Mouse (Mus musculus) hindlimb bud, embryonic 11.5 days (tissue): ENCODE results near the gene Tnfaip8l2.
"Not testable (repeated sequence)": the region's sequence is repeated elsewhere in the genome, so short reads cannot be mapped to it uniquely, and the experiment has no call there.

ENCODE experiments used
- DNase-seq: peaks from one replicate; pipeline ENCODE4 v3.0.0-alpha.2; 2012; ENCODE audit warnings: low read depth, low spot score; ENCODE audit errors: extremely low spot score

Tnfaip8l2 gene

DNA sequence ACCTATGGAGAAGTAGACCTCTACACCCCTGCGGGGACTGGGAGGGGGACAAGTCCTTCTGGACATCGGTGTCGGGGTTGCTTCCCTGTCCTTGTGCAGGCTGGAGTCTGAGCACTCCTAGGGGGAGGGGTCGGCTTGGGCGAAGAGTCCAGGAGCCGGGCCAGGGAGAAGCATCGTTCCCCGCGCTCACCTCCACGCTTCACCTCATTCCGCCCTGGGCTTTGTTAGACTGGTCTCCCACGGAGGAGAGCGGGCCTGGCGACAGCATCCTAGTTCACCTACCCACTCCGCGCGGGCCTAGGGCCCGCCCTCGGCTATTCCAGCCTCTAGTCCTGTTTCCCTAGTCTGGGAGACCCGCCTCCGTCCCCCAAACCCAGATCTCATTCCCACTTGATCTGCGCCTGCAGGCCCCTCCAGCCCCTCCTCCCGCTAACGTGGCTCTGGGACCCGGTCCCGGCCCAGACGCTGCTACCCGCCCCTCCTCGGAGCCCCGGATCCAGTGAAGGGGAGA is 18.9 kb upstream of the Tnfaip8l2 start:
- no peak for DNase-seq

DNA sequence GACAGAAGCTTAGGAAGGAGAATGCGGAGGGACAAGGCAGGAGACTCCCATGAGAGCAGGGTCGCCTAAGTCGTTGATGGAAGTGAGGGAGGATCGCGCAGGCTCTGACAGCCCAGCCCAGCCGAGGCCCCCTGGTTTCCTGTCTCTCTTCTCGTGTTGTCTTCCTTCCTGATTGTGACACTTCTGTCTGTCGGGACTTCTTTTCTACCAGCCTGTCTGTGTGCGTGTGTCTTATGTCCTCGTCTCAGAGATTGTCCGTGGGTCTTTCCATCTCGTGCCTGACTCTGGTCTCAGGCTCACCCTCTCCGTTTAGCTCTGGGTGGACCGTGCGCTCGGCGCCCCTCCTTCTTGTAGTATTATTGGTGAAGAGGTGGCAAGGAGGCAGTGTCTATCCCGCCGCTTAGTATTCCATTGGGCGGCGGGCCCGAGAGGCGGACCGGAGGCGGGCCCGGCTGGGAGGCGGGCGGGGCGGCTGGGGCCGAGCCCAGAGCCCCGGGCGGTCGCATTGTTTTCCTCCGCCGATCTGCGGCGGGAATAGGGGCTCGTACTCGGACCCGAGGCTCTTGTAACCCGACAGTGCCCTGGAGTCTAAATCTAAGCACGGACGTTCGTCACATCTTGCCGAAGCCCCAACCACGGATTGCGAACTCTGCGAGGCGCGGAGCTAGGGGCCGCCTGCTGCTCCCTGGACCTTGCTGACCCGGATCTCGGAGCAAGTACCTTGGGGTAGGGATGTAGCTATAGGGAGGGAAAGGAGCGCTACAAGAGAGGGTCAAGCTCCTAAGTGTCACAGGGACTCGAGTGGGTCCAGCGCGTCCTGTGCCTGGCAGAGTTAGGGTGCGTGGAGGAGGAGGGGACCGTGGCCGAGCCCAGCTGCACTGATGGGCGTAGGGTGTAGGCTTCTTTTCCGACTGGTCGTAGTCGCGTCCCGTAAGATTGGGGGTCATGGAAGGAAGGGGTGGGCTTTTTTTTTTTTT is 18.1 kb upstream of the Tnfaip8l2 start, which contains the start of gene Sema6c:
Gene Sema6c (plus strand): TSS at position 471 of the 977 bp plus-strand sequence.
- peak; percentile 66 for DNase-seq

DNA sequence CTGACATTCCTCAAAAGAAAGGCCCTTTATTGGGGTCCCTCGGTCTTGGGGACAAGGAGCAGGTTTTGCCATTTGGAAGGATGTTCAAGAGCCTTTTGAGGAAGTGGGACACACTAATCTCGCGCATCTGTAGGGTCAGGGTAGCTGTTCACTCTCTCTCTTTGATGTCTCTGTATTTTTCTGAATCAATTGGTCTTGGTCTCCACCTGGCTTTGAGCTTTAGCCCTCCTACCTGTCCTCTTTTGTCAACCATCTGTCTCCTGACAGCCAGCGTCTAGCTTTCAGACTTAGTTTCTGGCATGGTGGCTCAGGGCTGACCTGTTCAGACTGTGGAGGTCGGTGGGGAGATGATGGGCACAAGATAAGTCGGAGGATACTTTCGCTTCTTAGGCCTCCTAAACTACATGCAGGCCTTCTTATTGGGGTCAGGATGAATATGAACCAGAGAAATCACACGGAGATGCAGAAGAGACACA is 17.4 kb upstream of the Tnfaip8l2 start:
- no peak for DNase-seq

DNA sequence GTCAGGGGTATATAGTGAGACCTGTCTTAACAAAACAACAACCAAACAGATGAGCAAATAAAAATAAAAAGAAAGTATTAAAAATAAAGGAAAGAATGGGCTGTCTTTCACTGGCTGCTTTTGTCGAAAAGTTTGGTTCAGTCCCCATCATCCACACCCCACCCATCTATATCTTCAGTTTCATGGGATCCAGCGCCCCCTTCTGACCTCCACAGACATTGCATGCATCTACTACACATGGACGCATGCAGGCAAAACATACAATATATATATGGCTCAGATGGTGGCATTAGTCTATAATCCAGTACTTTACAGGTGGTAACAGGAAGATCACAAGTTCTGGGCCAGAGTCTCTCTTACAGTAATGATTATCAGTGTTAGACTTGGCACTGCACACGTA is 11.7 kb upstream of the Tnfaip8l2 start:
- no peak for DNase-seq

DNA sequence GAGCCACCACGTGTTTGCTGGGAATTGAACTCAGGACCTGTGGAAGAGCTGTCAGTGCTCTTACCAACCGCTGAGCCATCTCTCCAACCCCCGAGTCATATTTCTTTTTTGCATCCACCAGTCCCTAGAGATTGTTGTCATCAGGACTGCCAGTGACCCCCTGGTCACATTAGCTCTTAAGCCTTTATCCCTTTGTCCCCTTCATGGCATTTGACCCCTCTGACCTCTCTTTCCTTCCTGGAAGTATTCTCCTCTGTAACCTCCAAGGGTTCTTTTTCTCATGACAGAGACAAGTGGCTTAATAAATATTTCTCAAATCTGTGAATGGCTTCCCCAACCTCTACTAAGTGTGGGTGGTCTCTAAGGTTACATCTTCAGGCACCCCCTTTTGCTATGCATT is 5.8 kb upstream of the Tnfaip8l2 start:
- DNase-seq = no peak

DNA sequence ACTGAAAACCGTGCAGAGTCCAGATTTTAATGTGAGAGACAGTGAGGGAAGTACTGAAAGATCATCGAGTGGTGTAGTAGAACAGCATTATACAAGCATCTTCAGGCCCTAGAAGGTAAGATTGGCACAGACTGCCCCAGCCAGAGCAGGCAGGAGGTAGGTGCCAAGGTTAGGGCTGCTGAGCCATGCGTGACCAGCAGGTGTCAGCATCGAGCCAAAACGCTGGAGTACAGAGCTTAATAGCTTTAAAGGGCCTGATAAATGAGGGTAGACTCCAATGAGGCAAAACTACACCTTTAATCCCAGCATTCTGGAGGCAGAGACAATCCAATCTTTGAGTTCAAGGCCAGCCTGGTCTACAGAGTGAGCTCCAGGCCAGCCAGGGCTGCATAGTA is 454 bp upstream of the Tnfaip8l2 start:
- peak; percentile 54 for DNase-seq

DNA sequence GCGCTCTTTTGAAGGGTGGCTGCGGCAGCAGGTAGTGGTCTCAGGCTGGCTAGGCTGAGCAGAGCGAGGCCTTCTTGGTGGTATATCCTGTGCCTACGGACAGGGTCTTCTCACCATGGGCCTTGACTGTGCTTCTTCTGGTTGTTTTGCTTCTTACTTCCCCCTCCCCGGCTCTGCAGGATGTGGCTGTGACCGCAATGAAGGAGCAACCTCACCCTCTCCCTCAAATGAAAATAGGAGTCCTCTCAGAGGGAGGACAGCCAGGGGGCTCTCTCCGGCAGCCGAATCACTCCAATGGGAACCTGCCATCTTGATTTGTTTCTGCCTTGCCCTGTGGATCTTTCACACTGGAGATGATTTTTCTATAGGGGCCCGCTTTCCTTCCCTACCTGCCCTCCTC is 686 bp downstream of the Tnfaip8l2 start:
- DNase-seq = no peak

DNA sequence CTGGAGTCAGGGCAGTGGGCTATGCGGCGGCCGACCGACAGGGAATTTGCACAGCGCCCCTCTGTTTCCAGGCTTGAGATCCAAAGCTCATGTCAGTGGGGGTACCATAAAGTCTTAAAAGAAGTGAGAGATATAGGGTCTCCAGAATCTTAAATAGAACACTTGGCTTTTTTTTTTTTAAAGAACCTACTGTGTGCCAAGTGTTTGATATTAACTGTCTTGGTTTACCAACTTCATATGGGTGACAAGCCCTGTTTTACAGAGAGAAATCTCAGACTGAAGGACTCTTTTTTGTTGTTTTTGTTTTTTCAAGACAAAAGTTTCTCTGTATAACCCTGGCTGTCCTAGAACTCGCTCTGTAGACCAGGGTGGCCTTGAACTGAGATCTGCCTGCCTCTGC is 1.4 kb downstream of the Tnfaip8l2 start:
- no peak for DNase-seq

DNA sequence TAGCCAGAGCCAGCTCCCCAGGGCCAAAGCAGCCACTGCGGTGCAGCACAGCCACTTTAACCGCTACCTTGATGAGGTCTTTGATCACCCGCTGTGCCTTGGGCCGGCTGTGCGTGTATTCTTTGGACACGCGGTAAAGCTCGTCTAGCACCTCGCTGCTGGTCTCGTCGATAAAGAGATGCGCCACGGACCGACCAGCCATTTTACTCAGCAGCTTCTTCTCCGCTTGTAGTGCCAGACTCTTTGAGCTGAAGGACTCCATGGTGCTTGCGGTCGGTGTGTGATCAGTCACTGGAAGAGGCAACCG is 1.9 kb downstream of the Tnfaip8l2 start:
- DNase-seq = no peak

DNA sequence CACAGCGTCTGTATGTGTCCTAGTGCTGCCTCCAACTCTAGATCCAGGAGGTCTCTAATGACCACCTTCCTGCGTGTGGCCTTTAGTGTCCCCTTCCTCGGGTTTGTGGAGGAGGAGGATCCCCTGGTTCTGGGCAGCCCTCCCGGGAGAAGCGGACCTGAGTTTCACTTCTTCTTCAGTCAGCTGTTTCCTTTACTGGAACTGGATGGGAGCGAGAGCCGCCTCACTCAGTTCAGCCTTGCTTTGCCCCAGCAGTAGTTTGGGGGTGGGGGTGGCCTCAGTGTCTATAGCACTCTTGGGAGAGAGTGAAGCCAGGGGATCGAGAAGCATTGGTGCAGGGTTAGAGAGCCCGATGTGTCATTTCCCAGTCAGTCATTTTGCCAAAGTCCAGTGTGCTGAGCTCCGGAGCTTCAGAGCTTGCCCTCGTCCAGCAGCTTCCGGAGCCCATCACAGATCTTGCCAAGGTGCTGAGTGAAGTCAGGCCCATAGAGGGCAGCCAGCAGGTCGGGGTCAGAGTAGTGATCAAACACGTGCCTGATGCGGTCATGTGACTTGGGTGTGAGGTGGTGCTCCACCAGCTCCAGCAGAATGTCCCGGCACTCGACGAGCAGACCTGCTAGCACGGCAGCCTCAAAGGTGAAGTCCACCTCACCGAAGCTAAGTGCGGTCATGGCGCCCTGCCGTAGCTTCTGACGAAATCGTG is 2.4 kb downstream of the Tnfaip8l2 start:
- DNase-seq = no peak

DNA sequence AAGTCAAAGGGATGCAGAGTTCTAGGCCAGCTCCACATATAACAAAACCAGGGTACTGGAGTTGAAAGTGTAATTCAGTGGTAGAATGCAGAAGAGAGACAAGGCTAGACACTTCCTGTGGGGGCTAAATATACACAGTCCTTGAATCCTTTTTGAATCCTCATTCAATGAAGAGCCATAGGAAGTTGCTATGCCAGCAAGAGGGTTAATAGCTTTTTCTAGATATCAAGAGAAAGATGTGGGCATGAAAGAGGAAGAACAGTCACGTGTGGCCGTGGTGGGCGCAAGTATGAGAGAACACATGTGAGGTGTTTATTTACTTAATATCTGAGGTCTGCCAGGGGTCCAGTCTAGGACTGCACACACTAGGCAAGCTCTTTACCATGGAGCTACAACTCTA is 5.8 kb downstream of the Tnfaip8l2 start:
- no peak for DNase-seq

DNA sequence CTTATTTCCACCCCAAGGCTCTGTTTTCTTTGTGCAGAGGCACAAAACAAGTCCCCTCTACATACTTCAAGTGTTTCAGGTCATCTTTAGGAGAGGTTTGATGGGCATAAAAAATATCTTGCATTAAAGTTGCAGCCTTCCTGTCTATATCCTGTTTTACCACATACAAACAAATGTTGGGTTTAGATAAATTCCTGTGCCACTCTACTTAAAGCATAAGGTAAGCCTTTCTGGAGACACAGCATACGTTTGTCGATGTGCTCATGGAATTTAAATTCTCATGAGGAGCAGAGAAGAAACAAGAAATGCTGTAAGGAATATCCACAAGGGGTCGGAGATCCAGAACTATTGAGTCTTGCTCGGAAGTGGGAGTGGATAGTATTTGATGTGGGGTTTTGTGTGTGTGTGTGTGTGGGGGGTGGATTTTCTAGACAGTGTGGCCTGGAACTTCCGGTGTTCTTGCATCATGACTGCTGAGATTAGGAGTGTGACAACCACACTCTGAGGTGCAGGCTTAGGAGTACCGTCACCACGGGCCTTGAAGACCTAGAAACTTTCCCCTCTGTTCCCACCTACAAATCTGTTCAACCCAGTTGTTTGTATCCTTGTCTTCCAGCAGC is 6.6 kb downstream of the Tnfaip8l2 start:
- DNase-seq = no peak

DNA sequence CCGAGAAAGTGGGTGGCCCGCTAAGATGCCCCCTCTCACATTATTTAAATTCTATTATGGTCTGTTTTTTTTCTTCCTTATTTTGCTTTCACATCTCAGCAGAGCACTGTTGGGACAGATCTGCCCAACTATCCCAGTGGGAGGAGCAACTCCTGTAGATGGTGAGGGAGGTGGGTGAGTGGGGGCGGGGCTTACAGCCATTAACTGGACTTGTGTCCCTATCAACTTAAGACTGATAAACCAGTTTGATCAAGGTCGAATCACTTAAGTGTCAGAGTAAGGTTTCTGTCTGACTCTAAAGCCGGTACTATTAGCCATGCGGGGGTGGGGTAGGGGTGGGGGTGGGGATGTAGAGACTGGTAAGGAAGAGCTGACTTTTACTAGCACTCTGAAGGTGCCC is 7.1 kb downstream of the Tnfaip8l2 start:
- no peak for DNase-seq

DNA sequence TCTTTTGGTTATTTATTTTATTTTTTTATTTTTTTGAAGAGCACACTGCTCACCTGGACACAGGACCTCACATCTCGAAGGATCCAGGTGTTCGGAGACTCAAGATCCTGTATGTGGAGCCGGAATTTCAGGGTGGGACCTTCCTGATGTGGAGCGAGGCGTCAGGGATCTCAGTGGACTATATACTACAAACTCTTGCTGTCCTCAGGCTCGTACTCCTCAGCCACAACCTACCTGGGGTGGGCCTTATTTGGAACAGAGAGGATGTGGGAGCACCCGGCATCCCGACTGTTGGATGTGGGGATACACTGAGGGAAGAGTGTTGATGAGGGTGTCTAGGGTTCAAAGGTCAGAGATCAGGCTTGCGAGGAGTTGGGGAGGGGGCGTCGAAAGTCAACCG is 8.0 kb downstream of the Tnfaip8l2 start:
- not testable (repeated sequence) for DNase-seq

DNA sequence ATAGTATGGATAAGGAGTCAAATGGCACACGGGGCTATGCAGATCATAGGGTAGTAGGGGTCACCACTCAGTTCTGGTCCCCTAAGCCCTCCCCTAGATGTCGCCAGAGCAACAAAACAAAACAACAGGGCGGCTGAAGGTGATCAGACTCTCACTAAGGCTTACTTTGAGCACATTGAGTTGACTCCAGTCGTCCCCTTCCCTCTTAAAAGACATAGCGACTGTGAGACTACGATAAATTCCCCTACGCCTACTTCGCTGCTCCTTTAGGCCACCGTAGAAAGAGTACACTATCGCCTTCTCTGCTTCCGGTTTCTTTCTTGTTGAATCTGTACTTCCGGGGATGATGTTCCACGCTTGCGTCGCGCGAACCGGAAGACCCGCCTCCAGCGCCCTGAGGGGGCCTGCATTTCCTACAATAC is 8.5 kb downstream of the Tnfaip8l2 start, which contains the start of the genes Scnm1 and Lysmd1:
Gene Scnm1 (minus strand): TSS at position 332 of the 422 bp plus-strand sequence.
Gene Lysmd1 (plus strand): TSS at position 409 of the 422 bp plus-strand sequence.
- peak; percentile 94 for DNase-seq

DNA sequence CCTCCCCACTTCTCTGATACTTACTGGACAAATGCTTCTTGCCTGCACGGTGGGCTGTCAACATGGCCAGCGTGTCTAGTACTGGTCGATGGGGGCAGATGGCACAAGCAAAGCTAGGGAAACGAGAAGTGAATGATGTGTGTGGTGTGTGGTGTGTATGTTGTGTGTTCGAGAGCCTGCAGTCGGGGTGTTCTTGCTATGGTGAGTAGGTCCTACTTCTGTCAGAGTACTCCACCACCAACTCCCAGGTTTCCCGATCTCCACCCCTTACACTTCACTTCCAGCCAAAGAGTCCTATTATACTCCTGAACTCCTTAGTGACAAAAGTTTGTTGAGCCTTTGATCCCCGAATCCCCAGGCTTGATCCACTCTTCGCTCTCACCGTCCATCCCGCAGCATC is 9.0 kb downstream of the Tnfaip8l2 start:
- no peak for DNase-seq

DNA sequence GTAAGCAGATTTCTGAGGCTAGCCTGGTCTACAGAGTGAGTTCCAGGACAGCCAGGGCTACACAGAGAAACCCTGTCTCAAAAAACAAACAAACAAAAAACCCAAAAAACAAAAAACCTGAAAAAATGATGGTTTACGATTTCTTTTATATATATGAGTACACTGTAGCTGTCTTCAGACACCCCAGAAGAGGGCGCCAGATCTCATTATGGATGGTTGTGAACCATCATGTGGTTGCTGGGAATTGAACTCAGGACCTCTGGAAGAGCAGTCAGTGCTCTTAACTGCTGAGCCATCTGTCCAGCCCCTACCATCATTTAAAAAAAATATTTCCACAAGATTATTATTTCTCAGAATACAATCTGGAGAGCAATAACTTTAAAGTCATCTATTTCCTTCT is 9.8 kb downstream of the Tnfaip8l2 start:
- DNase-seq = not testable (repeated sequence)

DNA sequence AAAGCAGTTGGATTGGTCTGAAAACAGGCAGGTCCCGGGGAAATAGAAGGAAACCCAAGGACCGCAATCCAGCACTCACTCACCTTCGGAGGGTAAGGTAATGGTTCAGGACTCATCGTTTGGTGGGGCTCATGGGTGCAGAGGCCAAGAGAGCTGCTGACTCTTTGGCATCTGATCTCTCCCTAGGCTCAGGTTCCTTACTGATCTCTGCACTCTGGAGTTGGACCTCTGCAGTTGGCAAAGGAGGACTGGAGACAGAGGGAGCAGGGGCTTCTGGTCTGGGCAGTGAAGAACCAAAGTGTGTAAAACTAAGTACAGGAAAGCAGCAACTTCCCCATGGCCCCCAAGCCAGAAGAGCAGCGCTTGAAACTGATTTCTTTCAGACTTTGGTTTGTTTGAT is 12.1 kb downstream of the Tnfaip8l2 start:
- DNase-seq = no peak

DNA sequence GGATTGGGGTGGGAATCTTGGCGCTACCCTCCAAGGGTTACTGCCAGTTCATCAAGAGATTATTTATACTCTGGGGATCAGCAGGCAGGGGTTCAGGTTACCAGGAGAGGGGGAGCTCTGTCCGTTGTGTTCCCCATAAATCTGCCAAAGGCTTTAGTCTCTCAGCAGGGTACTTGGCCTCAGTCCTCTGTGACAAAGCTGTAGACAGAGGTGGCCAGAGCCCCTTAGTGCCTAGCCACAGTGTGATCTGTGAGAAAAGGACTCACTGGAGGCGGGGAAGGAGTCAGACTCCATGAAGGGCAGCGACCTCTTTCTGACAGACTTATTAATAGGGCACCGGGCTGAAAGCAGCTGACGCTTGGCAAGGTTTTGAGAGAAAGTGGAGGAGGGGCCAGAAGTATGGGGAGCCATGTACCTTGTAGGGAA is 12.9 kb downstream of the Tnfaip8l2 start:
- no peak for DNase-seq

DNA sequence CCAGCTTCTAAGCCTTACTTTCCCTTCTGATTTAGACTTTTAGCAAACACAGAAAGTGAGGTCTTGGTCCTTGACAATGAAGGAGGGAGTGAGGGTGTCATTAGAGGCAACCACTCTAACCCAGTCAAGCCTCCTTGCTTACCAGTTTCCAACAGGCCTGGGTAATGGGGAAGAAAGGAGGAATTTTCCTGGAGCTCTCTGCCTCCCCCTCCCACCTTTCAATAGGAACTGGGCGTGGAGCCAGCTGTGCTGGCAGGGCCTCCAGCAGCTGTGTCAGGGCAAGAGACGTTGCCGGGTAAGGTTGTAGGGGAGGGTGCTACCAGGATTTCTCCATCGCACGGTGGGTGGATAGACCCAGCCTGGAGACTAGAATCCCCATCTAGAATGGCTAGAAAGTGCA is 17.2 kb downstream of the Tnfaip8l2 start:
- no peak for DNase-seq

DNA sequence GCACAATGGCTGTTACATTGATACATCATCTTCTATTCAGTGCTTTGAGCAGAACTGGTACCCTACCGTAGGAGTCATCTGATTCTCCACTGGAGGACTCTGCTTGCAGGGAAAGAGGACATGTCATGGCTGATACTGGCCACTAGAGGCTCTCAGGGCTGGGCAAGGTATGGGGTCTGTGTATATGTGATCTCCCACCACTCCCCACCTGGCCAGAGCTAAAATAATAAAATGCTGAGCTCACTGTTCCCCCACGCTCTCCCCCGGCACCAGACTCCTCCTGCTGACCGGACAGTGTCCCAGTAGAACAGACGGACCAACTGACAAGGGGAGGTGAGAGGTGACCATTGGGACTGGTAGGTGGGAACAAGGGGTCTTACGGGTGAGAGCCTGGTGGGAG is 17.9 kb downstream of the Tnfaip8l2 start, which contains the start of gene Tmod4:
Gene Tmod4 (plus strand): TSS at position 231 of the 400 bp plus-strand sequence.
- DNase-seq = no peak
